Mouse (Mus musculus): Measurements from ENCODE around the gene Mat1a. TPM values are rescaled to one million over a fixed set of nuclear protein-coding genes. Genes with fewer than 3 reads are reported as not detected.

Gene Mat1a
- polyA plus RNA-seq, 1 experiment from 2014 or later, result 0.54 TPM

- H3K4me1 ChIP-seq, result no peaks in the 10 kb centered on the region
- H3K4me2 ChIP-seq, result no peak overlapping the region
- 58% methylated on average over 3 of the region's 3 CpGs for WGBS (ENCODE audit: insufficient replicate concordance)
- ATAC-seq, result no peak
- H3K4me3 ChIP-seq, result no peak overlapping the region
- no peaks in the 10 kb centered on the region for H3K36me3 ChIP-seq
- H3K27ac ChIP-seq, result no peak overlapping the region
- H3K9ac ChIP-seq, result no peak overlapping the region
- H3K9me3 ChIP-seq (replicated peaks), result no peaks in the 10 kb centered on the region
- no peaks in the 10 kb centered on the region for H3K27me3 ChIP-seq (replicated peaks)
These were observed 42.1 kb downstream of the Mat1a start for GRCm38 (mm10) chr14:41146922-41147321.

GRCm38 (mm10) chr14:41147356-41147755 lies 42.5 kb downstream of the Mat1a start:
- ATAC-seq, result no peak
- Histone ChIP-seq H3K9ac (no peak overlapping the region), H3K27me3 (replicated peaks) (no peaks in the 10 kb centered on the region), H3K27ac (no peak overlapping the region), H3K36me3 (no peaks in the 10 kb centered on the region), H3K4me1 (no peaks in the 10 kb centered on the region), H3K4me3 (no peak overlapping the region), H3K9me3 (replicated peaks) (no peaks in the 10 kb centered on the region), H3K4me2 (no peak overlapping the region)
- 58% methylated on average over 2 of the region's 2 CpGs for WGBS (ENCODE audit: insufficient replicate concordance)

GRCm38 (mm10) chr14:41151220-41151898 lies 46.5 kb downstream of the Mat1a start, which contains the start of gene Mbl1:
Gene Mbl1, plus strand, starts transcription at chr14:41151458.
- peak; percentile 68 for ATAC-seq
- 62% methylated on average over 7 of the region's 7 CpGs for WGBS (ENCODE audit: insufficient replicate concordance)
- no peak within 1 kb of the TSS for H3K9ac ChIP-seq
- H3K36me3 ChIP-seq, result no peaks in the 10 kb centered on the region
- no peaks in the 10 kb centered on the region for H3K27me3 ChIP-seq (replicated peaks)
- H3K9me3 ChIP-seq (replicated peaks), result no peaks in the 10 kb centered on the region
- peak within 1 kb of the TSS; percentile 24 for H3K4me2 ChIP-seq
- H3K4me1 ChIP-seq, result no peaks in the 10 kb centered on the region
- no peak within 1 kb of the TSS for H3K4me3 ChIP-seq
- H3K27ac ChIP-seq, result peak within 1 kb of the TSS; percentile 63

DNA sequence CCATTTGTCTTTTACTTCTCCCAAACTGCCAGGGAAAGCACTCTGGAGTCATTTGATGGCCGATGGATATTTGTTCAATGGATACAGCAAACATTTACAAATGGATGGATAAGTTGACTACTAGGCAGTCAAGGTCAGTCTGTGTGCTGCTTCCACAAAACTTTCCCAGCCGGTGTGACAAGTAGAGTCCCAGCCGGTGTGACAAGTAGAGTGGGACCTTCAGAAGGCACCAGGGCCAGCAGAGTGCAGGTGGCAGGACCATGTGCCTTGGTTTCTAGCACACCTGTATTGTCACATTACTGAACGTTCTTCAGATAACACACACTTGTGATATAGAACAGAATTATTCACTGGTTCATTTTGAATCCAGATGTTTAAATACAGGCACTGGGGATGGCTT lies 55.2 kb downstream of the Mat1a start:
- 0 out of 2 replicates have a peak overlapping the region, but pooled peaks have one; percentile 18 for H3K27ac ChIP-seq
- ATAC-seq, result no peak

DNA sequence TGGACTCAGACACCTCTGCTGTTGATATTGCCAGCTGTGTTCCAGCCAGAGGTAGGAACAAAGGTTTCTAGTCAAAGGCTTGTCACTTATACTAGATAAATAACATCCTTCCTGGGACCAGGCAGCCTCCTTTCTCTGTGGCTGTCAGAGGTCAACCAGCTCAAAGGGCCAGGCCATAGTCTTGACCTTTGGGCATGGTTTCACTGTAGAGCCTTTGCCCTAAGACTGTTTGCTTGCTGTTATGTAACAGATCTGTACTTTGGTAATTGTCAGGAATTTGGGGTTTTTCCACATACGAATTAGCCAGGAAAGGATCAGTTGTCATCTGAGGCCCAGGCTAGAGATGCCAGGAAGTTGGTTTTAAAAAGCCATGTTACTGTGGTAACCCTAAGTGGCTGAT lies 55.9 kb downstream of the Mat1a start:
- 42% methylated on average over 1 of the region's 1 CpGs for WGBS (ENCODE audit: insufficient replicate concordance)
- Histone ChIP-seq H3K4me3 (no peak overlapping the region), H3K4me1 (no peaks in the 10 kb centered on the region), H3K4me2 (no peak overlapping the region), H3K27ac (no peak overlapping the region), H3K9ac (no peak overlapping the region), H3K36me3 (no peaks in the 10 kb centered on the region), H3K9me3 (replicated peaks) (no peaks in the 10 kb centered on the region), H3K27me3 (replicated peaks) (no peaks in the 10 kb centered on the region)
- peak; percentile 79 for ATAC-seq

More for the DNA sequence above, 55.2 kb downstream of the Mat1a start:
- H3K4me2 ChIP-seq, result no peak overlapping the region
- 67% methylated on average over 4 of the region's 4 CpGs for WGBS (ENCODE audit: insufficient replicate concordance)
- H3K4me3 ChIP-seq, result no peak overlapping the region
- H3K27me3 ChIP-seq (replicated peaks), result no peaks in the 10 kb centered on the region
- H3K36me3 ChIP-seq, result no peaks in the 10 kb centered on the region
- H3K4me1 ChIP-seq, result no peaks in the 10 kb centered on the region
- no peaks in the 10 kb centered on the region for H3K9me3 ChIP-seq (replicated peaks)
- H3K9ac ChIP-seq, result no peak overlapping the region

GRCm38 (mm10) chr14:41162663-41163062 lies 57.8 kb downstream of the Mat1a start:
- Histone ChIP-seq H3K9ac (no peak overlapping the region), H3K9me3 (replicated peaks) (no peaks in the 10 kb centered on the region), H3K36me3 (no peaks in the 10 kb centered on the region), H3K4me1 (no peaks in the 10 kb centered on the region), H3K27me3 (replicated peaks) (no peaks in the 10 kb centered on the region), H3K4me2 (no peak overlapping the region), H3K4me3 (no peak overlapping the region), H3K27ac (no peak overlapping the region)
- ATAC-seq, result 0 out of 2 replicates have a peak, but pooled peaks have one; percentile 41
- 14% methylated on average over 2 of the region's 2 CpGs for WGBS (ENCODE audit: insufficient replicate concordance)

GRCm38 (mm10) chr14:41167278-41167677 lies 62.4 kb downstream of the Mat1a start:
- no peak overlapping the region for H3K4me2 ChIP-seq
- H3K27me3 ChIP-seq (replicated peaks), result no peaks in the 10 kb centered on the region
- H3K4me3 ChIP-seq, result no peak overlapping the region
- H3K4me1 ChIP-seq, result no peaks in the 10 kb centered on the region
- H3K9me3 ChIP-seq (replicated peaks), result no peaks in the 10 kb centered on the region
- WGBS (ENCODE audit: insufficient replicate concordance), result 33% methylated on average over 5 of the region's 5 CpGs
- H3K27ac ChIP-seq, result no peak overlapping the region
- H3K9ac ChIP-seq, result no peak overlapping the region
- no peak for ATAC-seq
- H3K36me3 ChIP-seq, result no peaks in the 10 kb centered on the region

- 73% methylated on average over 1 of the region's 1 CpGs for WGBS (ENCODE audit: insufficient replicate concordance)
- H3K9me3 ChIP-seq (replicated peaks), result no peaks in the 10 kb centered on the region
- ATAC-seq, result no peak
- H3K27ac ChIP-seq, result no peak overlapping the region
- no peak overlapping the region for H3K9ac ChIP-seq
- no peaks in the 10 kb centered on the region for H3K27me3 ChIP-seq (replicated peaks)
- H3K36me3 ChIP-seq, result no peaks in the 10 kb centered on the region
- H3K4me1 ChIP-seq, result no peaks in the 10 kb centered on the region
- H3K4me2 ChIP-seq, result no peak overlapping the region
- no peak overlapping the region for H3K4me3 ChIP-seq
These were observed 63.7 kb downstream of the Mat1a start for GRCm38 (mm10) chr14:41168567-41168966.

DNA sequence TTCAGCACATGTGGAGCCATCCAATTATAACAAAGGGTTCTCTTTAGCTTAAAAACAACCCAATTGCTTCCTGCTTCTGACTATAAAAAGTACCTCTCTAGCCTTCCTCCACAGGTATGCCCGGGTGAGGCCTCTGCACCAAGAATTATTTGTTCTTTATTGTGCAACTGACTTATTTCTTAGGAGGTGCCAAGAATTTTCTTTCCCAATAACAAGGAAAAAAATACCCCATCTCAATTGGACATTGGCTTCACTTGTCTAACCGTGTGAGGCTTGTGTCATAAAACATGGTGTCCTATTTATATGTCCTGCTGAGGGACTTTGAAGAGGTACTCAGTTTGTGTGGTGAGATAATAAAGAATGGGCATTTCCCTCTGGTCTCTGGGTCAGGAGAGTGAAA lies 65.7 kb downstream of the Mat1a start:
- no peaks in the 10 kb centered on the region for H3K27me3 ChIP-seq (replicated peaks)
- no peak overlapping the region for H3K4me2 ChIP-seq
- H3K9ac ChIP-seq, result no peak overlapping the region
- no peaks in the 10 kb centered on the region for H3K9me3 ChIP-seq (replicated peaks)
- H3K36me3 ChIP-seq, result no peaks in the 10 kb centered on the region
- no peak overlapping the region for H3K27ac ChIP-seq
- ATAC-seq, result no peak
- WGBS (ENCODE audit: insufficient replicate concordance), result 62% methylated on average over 2 of the region's 2 CpGs
- H3K4me1 ChIP-seq, result no peaks in the 10 kb centered on the region
- H3K4me3 ChIP-seq, result no peak overlapping the region

Other genes with a start within 250 kb of the Mat1a start
- 0.16 and 0.20 TPM in 2 replicates for gene Sh2d4b, start 211.8 kb upstream of the Mat1a start, polyA plus RNA-seq (2016; fragmentation: Nextera tagmentation; extraction: Ambion mirVana)
- 44.5 and 44.6 TPM in 2 replicates for gene Tspan14, start 138.2 kb upstream of the Mat1a start, polyA plus RNA-seq (2016; fragmentation: Nextera tagmentation; extraction: Ambion mirVana)
- gene Fam213a, start 91.2 kb upstream of the Mat1a start, polyA plus RNA-seq (2016; fragmentation: Nextera tagmentation; extraction: Ambion mirVana), result 77.7 and 79.0 TPM in 2 replicates
- gene Dydc2, start 35.8 kb upstream of the Mat1a start, polyA plus RNA-seq (2016; fragmentation: Nextera tagmentation; extraction: Ambion mirVana), result not detected in 2 replicates
- gene Dydc1, start 32.1 kb upstream of the Mat1a start, polyA plus RNA-seq (2016; fragmentation: Nextera tagmentation; extraction: Ambion mirVana), result not detected in 2 replicates
- gene Sftpa1, start 26.7 kb downstream of the Mat1a start, polyA plus RNA-seq (2016; fragmentation: Nextera tagmentation; extraction: Ambion mirVana), result not detected in 2 replicates
- 9.2 and 9.9 TPM in 2 replicates for gene Mbl1, start 46.4 kb downstream of the Mat1a start, polyA plus RNA-seq (2016; fragmentation: Nextera tagmentation; extraction: Ambion mirVana)
- gene Sftpd, start 80.1 kb downstream of the Mat1a start, polyA plus RNA-seq (2016; fragmentation: Nextera tagmentation; extraction: Ambion mirVana), result 0.17 TPM in 1 of 2 replicates, not detected in the other
- gene Gm2832, start 173.8 kb downstream of the Mat1a start, polyA plus RNA-seq (2016; fragmentation: Nextera tagmentation; extraction: Ambion mirVana), result not detected in 2 replicates
- gene Gm5798, start 243.6 kb downstream of the Mat1a start, polyA plus RNA-seq (2016; fragmentation: Nextera tagmentation; extraction: Ambion mirVana), result not detected in 2 replicates